Mouse (Mus musculus): ENCODE results near the gene Mycl. TPM values are rescaled to one million over a fixed set of nuclear protein-coding genes. Genes with fewer than 3 reads are reported as not detected.

Gene Mycl
- polyA plus RNA-seq, 1 experiment from 2014 or later: 2.9 TPM

- Histone ChIP-seq H3K9me3 (ENCODE audit: control insufficient read depth) (no peaks in the 10 kb centered on the region), H3K9ac (ENCODE audit: low read depth, low read length) (no peak overlapping the region), H3K4me2 (replicated peaks; ENCODE audit: low read depth) (no peak overlapping the region; the same call in 1 of the 2 replicates), H3K4me1 (replicated peaks; ENCODE audit: control insufficient read depth, insufficient read depth, low read length) (peaks cover 19% of the 10 kb centered on the region), H3K27me3 (replicated peaks; ENCODE audit: control insufficient read depth, insufficient read depth, low read length) (no peaks in the 10 kb centered on the region), H3K4me3 (ENCODE audit: low read depth, low read length) (no peak overlapping the region), H3K27ac (ENCODE audit: low read depth, low read length) (0 out of 2 replicates have a peak overlapping the region, but pooled peaks have one; percentile 28), H3K36me3 (ENCODE audit: control insufficient read depth, insufficient read depth) (peaks cover 47% of the 10 kb centered on the region)
- 28% methylated on average over 5 of the region's 5 CpGs for WGBS
- TF ChIP-seq CTCF (IDR thresholded peaks at IDR 0.05; ENCODE audit: low read depth): no peak
- peak; percentile 91 for ATAC-seq
These were observed 55.3 kb downstream of the Mycl start for GRCm38 (mm10) chr4:123050681-123051211.

Other genes with a start within 250 kb of the Mycl start
- gene Ppt1, start 159.4 kb upstream of the Mycl start, polyA plus RNA-seq (2015; fragmentation: Nextera tagmentation; extraction: Ambion mirVana): 54.6 and 54.9 TPM in 2 replicates
- gene Cap1, start 109.6 kb upstream of the Mycl start, polyA plus RNA-seq (2015; fragmentation: Nextera tagmentation; extraction: Ambion mirVana): 58.4 and 60.4 TPM in 2 replicates
- 189 and 247 TPM in 2 replicates for gene Mfsd2a, start 34.5 kb upstream of the Mycl start, polyA plus RNA-seq (2015; fragmentation: Nextera tagmentation; extraction: Ambion mirVana)
- 5.6 and 5.8 TPM in 2 replicates for gene Trit1, start 20.9 kb downstream of the Mycl start, polyA plus RNA-seq (2015; fragmentation: Nextera tagmentation; extraction: Ambion mirVana)
- 0.30 and 0.41 TPM in 2 replicates for gene Bmp8b, start 109.5 kb downstream of the Mycl start, polyA plus RNA-seq (2015; fragmentation: Nextera tagmentation; extraction: Ambion mirVana)
- 0.31 and 0.52 TPM in 2 replicates for gene Oxct2b, start 120.6 kb downstream of the Mycl start, polyA plus RNA-seq (2015; fragmentation: Nextera tagmentation; extraction: Ambion mirVana)
- gene Ppie, start 144.3 kb downstream of the Mycl start, polyA plus RNA-seq (2015; fragmentation: Nextera tagmentation; extraction: Ambion mirVana): 30.9 and 31.5 TPM in 2 replicates
- 5.0 and 7.2 TPM in 2 replicates for gene Hpcal4, start 187.6 kb downstream of the Mycl start, polyA plus RNA-seq (2015; fragmentation: Nextera tagmentation; extraction: Ambion mirVana)
- not detected in 2 replicates for gene Nt5c1a, start 205.9 kb downstream of the Mycl start, polyA plus RNA-seq (2015; fragmentation: Nextera tagmentation; extraction: Ambion mirVana)
- gene Heyl, start 237.9 kb downstream of the Mycl start, polyA plus RNA-seq (2015; fragmentation: Nextera tagmentation; extraction: Ambion mirVana): 4.3 and 4.5 TPM in 2 replicates